In the genomic region with DNA sequence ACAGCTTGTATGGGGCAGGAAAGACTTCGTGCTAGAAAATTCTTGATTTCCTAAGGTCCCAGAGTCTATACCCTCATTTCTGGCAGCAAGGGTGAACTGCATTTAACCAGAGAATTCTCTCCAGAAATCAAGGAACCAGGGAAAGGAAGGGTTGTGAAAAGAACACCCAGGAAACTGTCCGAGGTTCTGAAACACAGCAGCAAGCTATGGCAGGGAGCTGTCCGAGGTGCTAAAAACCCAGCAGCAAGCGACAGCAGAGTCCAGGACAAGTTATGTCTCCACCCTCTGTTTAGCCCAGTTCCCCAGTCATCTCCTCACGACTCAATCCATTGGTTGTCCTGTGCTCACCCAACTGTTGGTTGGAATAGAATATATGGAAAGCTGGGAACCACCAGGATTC, we compare ENCODE assay signal across 9 mouse cellular contexts.
DNase-seq lines count a peak whose midpoint lies in the region; ATAC-seq and TF ChIP-seq lines count a peak whose summit lies in the region.
"Had no signal": no experiment of that assay in that cellular context is flagged by ENCODE, and none has a peak within 500 bp of the region (broad histone marks: within the 10 kb centered on the region; RNA-seq: fewer than 3 reads in every experiment).

No protein-coding gene starts in this region.

- no peaks in the 10 kb centered on the region for H3K79me2 ChIP-seq in liver, adult 2 months (ENCODE audit: control insufficient read depth, insufficient read depth, low read length)

- no peak overlapping the region for H3K27ac ChIP-seq in forebrain, embryonic 14.5 days (ENCODE audit: low read depth, low read length)
- H3K27ac ChIP-seq in forebrain, embryonic 15.5 days (replicated peaks), result no peak overlapping the region
- H3K27ac ChIP-seq in thymus, adult 2 months (ENCODE audit: control insufficient read depth, insufficient read depth, low read length), result no peak overlapping the region
- H3K27ac ChIP-seq in liver, adult 2 months (replicated peaks; ENCODE audit: insufficient read depth, low read depth, low read length), result no peak overlapping the region
- H3K27ac ChIP-seq: heart, embryonic 13.5 days had no signal

- peaks cover 8% of the 10 kb centered on the region; the same call in 1 of the 2 replicates for H3K4me1 ChIP-seq in forebrain, embryonic 14.5 days (ENCODE audit: control insufficient read depth, insufficient read depth, low read length)
- peaks cover 11% of the 10 kb centered on the region; the same call in 1 of the 2 replicates for H3K4me1 ChIP-seq in forebrain, embryonic 15.5 days
- H3K4me1 ChIP-seq in thymus, adult 2 months (replicated peaks; ENCODE audit: control insufficient read depth, insufficient read depth, low read length), result no peaks in the 10 kb centered on the region
- H3K4me1 ChIP-seq in liver, adult 2 months (ENCODE audit: control insufficient read depth, insufficient read depth, low read length), result no peaks in the 10 kb centered on the region
- H3K4me1 ChIP-seq: heart, embryonic 13.5 days had no signal

- H3K36me3 ChIP-seq in forebrain, embryonic 14.5 days (ENCODE audit: control insufficient read depth, insufficient read depth, low read length), result no peaks in the 10 kb centered on the region
- H3K36me3 ChIP-seq in forebrain, embryonic 15.5 days, result no peaks in the 10 kb centered on the region
- no peaks in the 10 kb centered on the region for H3K36me3 ChIP-seq in thymus, adult 2 months (ENCODE audit: control insufficient read depth, insufficient read depth, low read length)
- H3K36me3 ChIP-seq in liver, adult 2 months (ENCODE audit: control insufficient read depth, insufficient read depth, low read length), result no peaks in the 10 kb centered on the region
- H3K36me3 ChIP-seq: heart, embryonic 13.5 days had no signal

- no peak for TF ChIP-seq POLR2A in thymus, adult 2 months (IDR thresholded peaks at IDR 0.05; ENCODE audit: control insufficient read depth, extremely low read depth, insufficient read depth, low read length, poor library complexity)
- TF ChIP-seq POLR2A in liver, adult 2 months (IDR thresholded peaks at IDR 0.05; ENCODE audit: extremely low read depth, insufficient read depth, low read length), result no peak

- 11% methylated on average over 5 of the region's 5 CpGs for WGBS in forebrain, embryonic 14.5 days
- WGBS in forebrain, embryonic 15.5 days, result 11% methylated on average over 5 of the region's 5 CpGs
- 14% methylated on average over 5 of the region's 5 CpGs for WGBS in thymus, adult 2 months
- WGBS in liver, adult 2 months, result 8% methylated on average over 5 of the region's 5 CpGs

- no peaks in the 10 kb centered on the region for H3K27me3 ChIP-seq in forebrain, embryonic 14.5 days (replicated peaks; ENCODE audit: control insufficient read depth, insufficient read depth, low read length)
- H3K27me3 ChIP-seq in forebrain, embryonic 15.5 days, result no peaks in the 10 kb centered on the region
- H3K27me3 ChIP-seq in thymus, adult 2 months (ENCODE audit: control insufficient read depth, insufficient read depth, low read length), result no peaks in the 10 kb centered on the region
- H3K27me3 ChIP-seq in liver, adult 2 months (ENCODE audit: control insufficient read depth, insufficient read depth, low read length), result 0 out of 2 replicates have a peak, but pooled peaks cover 2% of the 10 kb centered on the region

- no peak for TF ChIP-seq CTCF in thymus, adult 2 months (IDR thresholded peaks at IDR 0.05; ENCODE audit: borderline replicate concordance, control insufficient read depth, extremely low read depth, insufficient read depth, low read length, poor library complexity)
- TF ChIP-seq CTCF in liver, adult 2 months (IDR thresholded peaks at IDR 0.05; ENCODE audit: low read depth, low read length), result 0 out of 2 replicates have a peak, but pooled peaks have one; percentile 7

- no peak overlapping the region for H3K4me2 ChIP-seq in forebrain, embryonic 14.5 days (ENCODE audit: low read length)
- H3K4me2 ChIP-seq in forebrain, embryonic 15.5 days (replicated peaks), result no peak overlapping the region
- H3K4me2 ChIP-seq: heart, embryonic 13.5 days had no signal

- no peak overlapping the region for H3K9ac ChIP-seq in forebrain, embryonic 14.5 days (ENCODE audit: low read length)
- no peak overlapping the region for H3K9ac ChIP-seq in forebrain, embryonic 15.5 days (replicated peaks)
- H3K9ac ChIP-seq in liver, adult 2 months (ENCODE audit: low read depth, low read length), result no peak overlapping the region
- H3K9ac ChIP-seq: heart, embryonic 13.5 days had no signal

- DNase-seq in forebrain, embryonic 14.5 days (ENCODE audit: low spot score), result peak; percentile 73
- peak; percentile 29 for DNase-seq in thymus, adult 2 months
- DNase-seq in thymus, adult 18-20 months, result no peak
- DNase-seq in gastrocnemius, postnatal 14 days, result peak; percentile 72
- DNase-seq in liver, adult 2 months (ENCODE audit: extremely low read depth, low read depth, low spot score), result peak; percentile 40
- peak; percentile 88 for DNase-seq in retina, postnatal 1 day
- no peak for DNase-seq in cerebellum, adult 8-10 months

- no peaks in the 10 kb centered on the region for H3K9me3 ChIP-seq in forebrain, embryonic 14.5 days (replicated peaks; ENCODE audit: control insufficient read depth, low read length)
- no peaks in the 10 kb centered on the region for H3K9me3 ChIP-seq in forebrain, embryonic 15.5 days
- H3K9me3 ChIP-seq: heart, embryonic 13.5 days had no signal

- intact Hi-C loops in gastrocnemius, postnatal 14 days (cut with DNase I; ENCODE audit: low total_unique reads), result no loop called here

- no peak for ATAC-seq in forebrain, embryonic 14.5 days
- ATAC-seq in forebrain, embryonic 15.5 days (replicated peaks), result no peak

- H3K4me3 ChIP-seq in forebrain, embryonic 14.5 days (ENCODE audit: low read depth, low read length), result no peak overlapping the region
- no peak overlapping the region for H3K4me3 ChIP-seq in forebrain, embryonic 15.5 days
- H3K4me3 ChIP-seq in thymus, adult 2 months (ENCODE audit: control insufficient read depth, insufficient read depth, low read length), result no peak overlapping the region
- H3K4me3 ChIP-seq in liver, adult 2 months (ENCODE audit: insufficient read depth, low read depth, low read length), result no peak overlapping the region
- H3K4me3 ChIP-seq: heart, embryonic 13.5 days had no signal

Comparison
In these comparisons a context has a peak if more than half of its experiments do, and no peak if none do; other contexts are left out.
1. DNase-seq: peak in forebrain, embryonic 14.5 days (single experiment), thymus, adult 2 months (single experiment), gastrocnemius, postnatal 14 days (single experiment), liver, adult 2 months (single experiment) and retina, postnatal 1 day (single experiment); none in thymus, adult 18-20 months (0 of 2) and cerebellum, adult 8-10 months (single experiment).